Mouse (Mus musculus): ENCODE data around the gene Gabbr2. TPM values are rescaled to one million over a fixed set of nuclear protein-coding genes. Genes with fewer than 3 reads are reported as not detected.

Gene Gabbr2
- total and polyA plus RNA-seq, 3 experiments: not detected

- Histone ChIP-seq H3K4me2 (ENCODE audit: insufficient read depth, low read depth, poor library complexity, severe bottlenecking) (no peak overlapping the region), H3K27ac (ENCODE audit: insufficient read depth, low read depth) (no peak overlapping the region), H3K36me3 (replicated peaks in 1 of 2; ENCODE audit: control insufficient read depth in 1 of 2, insufficient read depth in 1 of 2, low read length in 1 of 2) (no peaks in the 10 kb centered on the region), H3K9ac (ENCODE audit: insufficient read depth, low read depth) (no peak overlapping the region), H3K9me3 (replicated peaks; ENCODE audit: low read length) (peaks cover 10% of the 10 kb centered on the region), H3K4me3 (replicated peaks in 1 of 3; ENCODE audit: low read depth in 2 of 3, low read length in 2 of 3, poor library complexity in 1 of 3) (no peak overlapping the region), H3K27me3 (replicated peaks) (peaks cover 14% of the 10 kb centered on the region), H3K4me1 (ENCODE audit: control insufficient read depth in 1 of 2, insufficient read depth in 2 of 2) (peaks cover 6 to 39% of the 10 kb centered on the region in 2 experiments), H3K79me2 (replicated peaks; ENCODE audit: control insufficient read depth, extremely low read depth, insufficient read depth, poor library complexity, severe bottlenecking) (no peaks in the 10 kb centered on the region)
- dilution Hi-C loops (cut with MboI; ENCODE audit: extremely low pct_ligation_motif_present, extremely low pct_unique_long_range_greater_than_20kb, low sequenced_read_pairs): no loop called here
- in situ Hi-C loops (cut with MboI; ENCODE audit: low pct_ligation_motif_present, low pct_unique_long_range_greater_than_20kb, low sequenced_read_pairs): no loop called here
- no peak for TF ChIP-seq IRF4 (IDR thresholded peaks at IDR 0.05; ENCODE audit: low read depth, low read length)
- TF ChIP-seq MYC (IDR thresholded peaks at IDR 0.05; ENCODE audit: low read depth, low read length): no peak
- no peak for TF ChIP-seq MAX (IDR thresholded peaks at IDR 0.05; ENCODE audit: low read length)
- no peak for TF ChIP-seq NRF1 (IDR thresholded peaks at IDR 0.05; ENCODE audit: low read depth, low read length)
- TF ChIP-seq KAT2A (IDR thresholded peaks at IDR 0.05; ENCODE audit: insufficient replicate concordance, low read length): no peak
- TF ChIP-seq GABPA (IDR thresholded peaks at IDR 0.05; ENCODE audit: insufficient replicate concordance, low read depth, low read length): no peak
- no peak for TF ChIP-seq ZNF384 (IDR thresholded peaks at IDR 0.05; ENCODE audit: low read depth, low read length)
- no peak for TF ChIP-seq ZC3H11A (IDR thresholded peaks at IDR 0.05; ENCODE audit: low read depth, low read length)
- TF ChIP-seq MXI1 (IDR thresholded peaks at IDR 0.05; ENCODE audit: low read depth, low read length): no peak
- no peak for TF ChIP-seq TCF12 (IDR thresholded peaks at IDR 0.05; ENCODE audit: low read depth, low read length)
- no peak for TF ChIP-seq E2F4 (IDR thresholded peaks at IDR 0.05; ENCODE audit: insufficient replicate concordance, low read depth, low read length)
- TF ChIP-seq CTCF (conservative IDR thresholded peaks at IDR 0.05 in 1 of 2, IDR thresholded peaks at IDR 0.05 in 1 of 2; ENCODE audit: low read depth in 2 of 2, low read length in 2 of 2): no peak
- no peak for TF ChIP-seq SIN3A (IDR thresholded peaks at IDR 0.05; ENCODE audit: low read length)
- no peak for TF ChIP-seq USF1 (IDR thresholded peaks at IDR 0.05; ENCODE audit: low read depth, low read length)
- no peak for TF ChIP-seq POLR2AphosphoS2 (IDR thresholded peaks at IDR 0.05; ENCODE audit: low read depth, low read length)
- no peak for TF ChIP-seq HCFC1 (IDR thresholded peaks at IDR 0.05; ENCODE audit: low read depth, low read length)
- no peak for DNase-seq (ENCODE audit: extremely low read depth)
Observed at GRCm38 (mm10) chr4:46664123-46665009, 327.3 kb downstream of the Gabbr2 start.

- Histone ChIP-seq H3K79me2 (replicated peaks; ENCODE audit: control insufficient read depth, extremely low read depth, insufficient read depth, poor library complexity, severe bottlenecking) (no peaks in the 10 kb centered on the region), H3K9ac (ENCODE audit: insufficient read depth, low read depth) (no peak overlapping the region), H3K4me1 (ENCODE audit: control insufficient read depth in 1 of 2, insufficient read depth in 2 of 2) (peaks cover 6 to 28% of the 10 kb centered on the region in 2 experiments), H3K36me3 (replicated peaks in 1 of 2; ENCODE audit: control insufficient read depth in 1 of 2, insufficient read depth in 1 of 2, low read length in 1 of 2) (no peaks in the 10 kb centered on the region), H3K4me3 (replicated peaks in 1 of 3; ENCODE audit: low read depth in 2 of 3, low read length in 2 of 3, poor library complexity in 1 of 3) (no peak overlapping the region), H3K27me3 (replicated peaks) (peaks cover 16% of the 10 kb centered on the region), H3K9me3 (replicated peaks; ENCODE audit: low read length) (peaks cover 2% of the 10 kb centered on the region), H3K27ac (ENCODE audit: insufficient read depth, low read depth) (no peak overlapping the region), H3K4me2 (ENCODE audit: insufficient read depth, low read depth, poor library complexity, severe bottlenecking) (no peak overlapping the region)
- no peak for DNase-seq (ENCODE audit: extremely low read depth)
- no peak for TF ChIP-seq TBP (conservative IDR thresholded peaks at IDR 0.05; ENCODE audit: low read depth, low read length)
- TF ChIP-seq ELF1 (IDR thresholded peaks at IDR 0.05; ENCODE audit: low read depth, low read length): no peak
- TF ChIP-seq MAZ (IDR thresholded peaks at IDR 0.05; ENCODE audit: low read depth, low read length): no peak
- no peak for TF ChIP-seq USF1 (IDR thresholded peaks at IDR 0.05; ENCODE audit: low read depth, low read length)
- TF ChIP-seq CTCF (conservative IDR thresholded peaks at IDR 0.05 in 1 of 2, IDR thresholded peaks at IDR 0.05 in 1 of 2; ENCODE audit: low read depth in 2 of 2, low read length in 2 of 2): no peak
- no peak for TF ChIP-seq NELFE (IDR thresholded peaks at IDR 0.05; ENCODE audit: low read depth, low read length)
- no peak for TF ChIP-seq SMC3 (IDR thresholded peaks at IDR 0.05; ENCODE audit: low read depth, low read length)
- no peak for TF ChIP-seq USF2 (conservative IDR thresholded peaks at IDR 0.05; ENCODE audit: low read depth, low read length)
- TF ChIP-seq ZKSCAN1 (IDR thresholded peaks at IDR 0.05; ENCODE audit: borderline replicate concordance, low read depth, low read length): no peak
- no peak for TF ChIP-seq HCFC1 (IDR thresholded peaks at IDR 0.05; ENCODE audit: low read depth, low read length)
- no peak for TF ChIP-seq ZC3H11A (IDR thresholded peaks at IDR 0.05; ENCODE audit: low read depth, low read length)
- no peak for TF ChIP-seq E2F4 (IDR thresholded peaks at IDR 0.05; ENCODE audit: insufficient replicate concordance, low read depth, low read length)
- no peak for TF ChIP-seq RAD21 (IDR thresholded peaks at IDR 0.05; ENCODE audit: low read depth, low read length)
- no peak for TF ChIP-seq ZNF384 (IDR thresholded peaks at IDR 0.05; ENCODE audit: low read depth, low read length)
- no peak for TF ChIP-seq KAT2A (IDR thresholded peaks at IDR 0.05; ENCODE audit: insufficient replicate concordance, low read length)
- TF ChIP-seq MAFK (IDR thresholded peaks at IDR 0.05; ENCODE audit: insufficient replicate concordance, low read length): no peak
- dilution Hi-C loops (cut with MboI; ENCODE audit: extremely low pct_ligation_motif_present, extremely low pct_unique_long_range_greater_than_20kb, low sequenced_read_pairs): no loop called here
- in situ Hi-C loops (cut with MboI; ENCODE audit: low pct_ligation_motif_present, low pct_unique_long_range_greater_than_20kb, low sequenced_read_pairs): no loop called here
Observed at GRCm38 (mm10) chr4:46661433-46661832, 330.2 kb downstream of the Gabbr2 start.
